Mouse (Mus musculus): ENCODE measurements around the gene Tead3. TPM values are rescaled to one million over a fixed set of nuclear protein-coding genes. Genes with fewer than 3 reads are reported as not detected.

Gene Tead3
- polyA plus RNA-seq, 1 experiment from 2014 or later, result 6.5 TPM

DNA sequence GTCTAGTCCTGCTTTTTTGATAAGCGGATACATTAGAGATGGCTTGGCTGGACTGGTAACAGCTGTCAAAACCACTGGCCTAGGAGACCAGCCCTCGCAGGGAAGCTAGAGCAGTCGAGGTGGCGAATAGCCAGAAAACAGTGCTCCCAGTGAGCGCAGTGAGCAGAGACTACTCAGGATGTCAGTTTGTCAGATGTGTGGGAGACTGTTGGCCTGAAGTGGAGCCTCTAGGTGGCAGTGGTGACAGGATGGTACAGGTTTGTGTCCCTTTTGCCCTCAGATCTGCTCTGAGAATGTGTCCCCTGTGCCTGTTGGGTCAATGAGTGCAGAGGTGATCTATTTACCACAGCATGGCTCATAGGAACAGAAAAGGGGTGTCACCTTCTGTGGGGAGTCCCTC lies 62.6 kb downstream of the Tead3 start:
- DNase-seq (ENCODE audit: low spot score), result no peak
- Histone ChIP-seq H3K4me1 (peaks cover 42% of the 10 kb centered on the region), H3K27ac (no peak overlapping the region), H3K27me3 (ENCODE audit: insufficient read depth, poor library complexity, severe bottlenecking) (no peaks in the 10 kb centered on the region), H3K4me3 (no peak overlapping the region), H3K9me3 (no peaks in the 10 kb centered on the region), H3K36me3 (peaks cover 12% of the 10 kb centered on the region)
- 64% methylated on average over 5 of the region's 5 CpGs for WGBS

DNA sequence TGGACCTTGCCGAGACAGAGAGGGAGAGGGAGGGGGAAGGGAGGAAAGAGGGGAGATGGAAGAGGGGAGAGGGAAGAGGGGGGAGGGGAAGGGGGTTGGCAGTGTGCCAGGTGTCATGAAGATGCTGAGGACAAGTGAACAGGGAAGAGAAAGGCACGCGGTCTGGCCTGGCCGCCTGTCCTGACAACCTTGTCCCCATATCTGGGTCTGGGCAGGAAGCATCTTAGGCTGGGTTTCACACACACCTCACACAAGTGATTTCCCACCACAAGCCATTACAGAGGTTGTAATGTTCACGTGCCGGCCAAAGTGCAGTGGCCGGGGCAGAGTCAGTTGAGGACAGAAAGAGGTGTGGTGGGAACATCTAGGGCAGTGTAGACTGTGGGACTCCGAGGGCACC lies 63.0 kb downstream of the Tead3 start:
- Histone ChIP-seq H3K9me3 (no peaks in the 10 kb centered on the region), H3K36me3 (peaks cover 9% of the 10 kb centered on the region), H3K27ac (no peak overlapping the region), H3K4me3 (no peak overlapping the region), H3K4me1 (peaks cover 42% of the 10 kb centered on the region), H3K27me3 (ENCODE audit: insufficient read depth, poor library complexity, severe bottlenecking) (no peaks in the 10 kb centered on the region)
- WGBS, result 59% methylated on average over 8 of the region's 8 CpGs
- DNase-seq (ENCODE audit: low spot score), result no peak

DNA sequence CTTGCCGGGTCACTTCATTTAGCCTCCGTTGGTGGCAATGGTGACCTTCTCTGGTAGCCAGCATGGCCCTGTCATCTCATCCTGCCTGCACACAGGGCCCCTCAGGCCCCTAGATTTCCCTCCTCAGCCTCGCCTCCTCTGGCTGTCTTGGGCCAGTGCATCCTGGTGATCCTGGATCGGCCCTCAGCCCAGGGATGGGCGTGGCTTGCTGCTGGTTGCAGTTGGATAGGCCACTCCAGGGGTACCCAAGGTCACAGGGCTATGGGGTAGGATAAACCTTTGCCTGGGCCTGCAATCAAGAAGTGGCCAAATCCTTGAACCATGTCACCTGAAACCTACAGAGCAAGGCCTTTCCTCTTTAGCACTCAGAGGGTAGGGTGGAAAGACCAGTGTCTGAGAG lies 63.7 kb downstream of the Tead3 start:
- H3K9me3 ChIP-seq, result no peaks in the 10 kb centered on the region
- DNase-seq (ENCODE audit: low spot score), result no peak
- WGBS, result 50% methylated on average over 5 of the region's 5 CpGs
- no peak overlapping the region for H3K4me3 ChIP-seq
- peaks cover 42% of the 10 kb centered on the region for H3K4me1 ChIP-seq
- peaks cover 3% of the 10 kb centered on the region; the same call in 1 of the 2 replicates for H3K36me3 ChIP-seq
- no peaks in the 10 kb centered on the region for H3K27me3 ChIP-seq (ENCODE audit: insufficient read depth, poor library complexity, severe bottlenecking)
- no peak overlapping the region for H3K27ac ChIP-seq

DNA sequence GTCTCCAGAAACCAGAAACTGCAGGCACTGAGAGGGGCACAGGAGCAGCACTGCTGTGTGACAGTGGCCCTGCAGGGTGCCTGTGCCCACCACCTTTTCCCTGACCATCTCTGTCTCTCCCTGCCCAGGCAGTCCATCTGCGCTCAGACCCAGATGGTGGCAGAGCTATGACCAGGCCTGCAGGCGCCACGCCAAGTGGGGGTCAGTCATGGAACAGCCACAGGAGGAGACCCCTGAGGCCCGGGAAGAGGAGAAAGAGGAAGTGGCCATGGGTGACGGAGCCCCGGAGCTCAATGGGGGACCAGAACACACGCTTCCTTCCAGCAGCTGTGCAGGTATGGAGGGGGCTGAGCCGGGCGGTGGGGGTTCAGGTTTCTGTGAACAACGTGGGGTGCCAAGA lies 64.5 kb downstream of the Tead3 start:
- no peak overlapping the region for H3K4me3 ChIP-seq
- no peaks in the 10 kb centered on the region for H3K36me3 ChIP-seq
- H3K4me1 ChIP-seq, result peaks cover 44% of the 10 kb centered on the region
- no peaks in the 10 kb centered on the region for H3K9me3 ChIP-seq
- H3K27ac ChIP-seq, result no peak overlapping the region
- no peak for DNase-seq (ENCODE audit: low spot score)
- H3K27me3 ChIP-seq (ENCODE audit: insufficient read depth, poor library complexity, severe bottlenecking), result no peaks in the 10 kb centered on the region
- 82% methylated on average over 10 of the region's 10 CpGs for WGBS

DNA sequence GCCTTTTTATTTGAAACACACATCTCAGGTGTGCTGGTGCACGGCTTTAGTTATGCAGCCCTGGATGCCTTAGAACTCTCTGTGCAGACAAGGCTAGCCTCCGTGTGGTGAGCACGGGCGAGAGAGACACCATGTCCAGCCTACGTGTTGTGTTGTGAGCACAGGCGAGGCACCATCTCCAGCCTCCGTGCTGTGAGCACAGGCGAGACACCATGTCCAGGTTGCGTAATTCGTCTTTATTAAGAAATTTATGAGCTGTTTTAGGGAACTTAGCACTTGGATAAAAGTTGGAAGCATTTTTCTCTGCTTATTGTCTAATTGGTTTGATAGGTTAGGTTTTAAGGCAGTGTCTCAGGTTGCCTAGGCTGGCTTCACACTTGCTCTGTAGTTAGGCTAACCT lies 67.4 kb downstream of the Tead3 start:
- Histone ChIP-seq H3K36me3 (no peaks in the 10 kb centered on the region), H3K4me1 (peaks cover 57% of the 10 kb centered on the region), H3K27me3 (ENCODE audit: insufficient read depth, poor library complexity, severe bottlenecking) (no peaks in the 10 kb centered on the region), H3K9me3 (no peaks in the 10 kb centered on the region), H3K27ac (no peak overlapping the region), H3K4me3 (no peak overlapping the region)
- 89% methylated on average over 10 of the region's 10 CpGs for WGBS
- no peak for DNase-seq (ENCODE audit: low spot score)

GRCm38 (mm10) chr17:28281866-28282441 lies 68.7 kb downstream of the Tead3 start:
- H3K4me3 ChIP-seq, result no peak overlapping the region
- no peaks in the 10 kb centered on the region for H3K36me3 ChIP-seq
- peaks cover 50% of the 10 kb centered on the region for H3K4me1 ChIP-seq
- no peaks in the 10 kb centered on the region for H3K27me3 ChIP-seq (ENCODE audit: insufficient read depth, poor library complexity, severe bottlenecking)
- no peak for DNase-seq (ENCODE audit: low spot score)
- 87% methylated on average over 7 of the region's 7 CpGs for WGBS
- H3K9me3 ChIP-seq, result no peaks in the 10 kb centered on the region
- no peak overlapping the region for H3K27ac ChIP-seq

Other genes with a start within 250 kb of the Tead3 start
- gene Scube3, start 208.7 kb downstream of the Tead3 start, polyA plus RNA-seq (2016; fragmentation: Nextera tagmentation; extraction: Ambion mirVana), result 2.1 and 5.5 TPM in 2 replicates
- gene Zfp523, start 173.7 kb downstream of the Tead3 start, polyA plus RNA-seq (2016; fragmentation: Nextera tagmentation; extraction: Ambion mirVana), result 28.1 and 34.2 TPM in 2 replicates
- 3.2 and 5.2 TPM in 2 replicates for gene Def6, start 143.0 kb downstream of the Tead3 start, polyA plus RNA-seq (2016; fragmentation: Nextera tagmentation; extraction: Ambion mirVana)
- gene Ppard, start 118.1 kb downstream of the Tead3 start, polyA plus RNA-seq (2016; fragmentation: Nextera tagmentation; extraction: Ambion mirVana), result 0.87 and 1.2 TPM in 2 replicates
- gene Fance, start 37.3 kb downstream of the Tead3 start, polyA plus RNA-seq (2016; fragmentation: Nextera tagmentation; extraction: Ambion mirVana), result 25.8 and 30.6 TPM in 2 replicates
- gene Rpl10a, start 22.3 kb downstream of the Tead3 start, polyA plus RNA-seq (2016; fragmentation: Nextera tagmentation; extraction: Ambion mirVana), result 345 and 365 TPM in 2 replicates
- gene Tulp1, start 14.4 kb upstream of the Tead3 start, polyA plus RNA-seq (2016; fragmentation: Nextera tagmentation; extraction: Ambion mirVana), result 5.0 and 5.7 TPM in 2 replicates
- gene Fkbp5, start 166.7 kb upstream of the Tead3 start, polyA plus RNA-seq (2016; fragmentation: Nextera tagmentation; extraction: Ambion mirVana), result 16.0 and 21.9 TPM in 2 replicates
- gene Armc12, start 180.0 kb upstream of the Tead3 start, polyA plus RNA-seq (2016; fragmentation: Nextera tagmentation; extraction: Ambion mirVana), result 0.10 TPM in 1 of 2 replicates, not detected in the other
- gene Clpsl2, start 198.6 kb upstream of the Tead3 start, polyA plus RNA-seq (2016; fragmentation: Nextera tagmentation; extraction: Ambion mirVana), result not detected in 2 replicates
- gene Clps, start 209.9 kb upstream of the Tead3 start, polyA plus RNA-seq (2016; fragmentation: Nextera tagmentation; extraction: Ambion mirVana), result 0.46 TPM in 1 of 2 replicates, not detected in the other
- gene Lhfpl5, start 224.8 kb upstream of the Tead3 start, polyA plus RNA-seq (2016; fragmentation: Nextera tagmentation; extraction: Ambion mirVana), result 0.25 and 0.41 TPM in 2 replicates

All from heart, embryonic 10.5 days (tissue).